Mouse (Mus musculus) stomach, embryonic 14.5 days (tissue): ENCODE results near the gene Arhgef3. TPM values are rescaled to one million over a fixed set of nuclear protein-coding genes. Genes with fewer than 3 reads are reported as not detected.

Experiments used
- ATAC-seq: fragments of 200-750 bp; cut with Nextera tagmentation; 2 replicates; pipeline ENCODE4 v1.8.0; 2017; ENCODE audit warnings: low read depth, moderate TSS enrichment; ENCODE audit not compliant: insufficient number of reproducible peaks, insufficient read depth, low FRiP score
- H3K27ac ChIP-seq: fragments of 300-500 bp; sonication (generic); 2 replicates; pipeline ENCODE4 v1.5.1; 2014; ENCODE audit warnings: mild to moderate bottlenecking, low read length, moderate library complexity, mixed read lengths
- H3K27me3 ChIP-seq: fragments of 300-500 bp; sonication (generic); 2 replicates; pipeline ENCODE4 v1.6.1; 2014; ENCODE audit warnings: low read length, control low read depth, mixed read lengths; ENCODE audit not compliant: control insufficient read depth, insufficient read depth
- H3K36me3 ChIP-seq: fragments of 300-500 bp; sonication (generic); 2 replicates; pipeline ENCODE4 v1.6.1; 2014; ENCODE audit warnings: mild to moderate bottlenecking, control low read depth, low read length, moderate library complexity, mixed read lengths; ENCODE audit not compliant: control insufficient read depth, insufficient read depth
- H3K4me1 ChIP-seq: fragments of 300-500 bp; sonication (generic); 2 replicates; pipeline ENCODE4 v1.6.1; 2014; ENCODE audit warnings: low read length, control low read depth, mixed read lengths; ENCODE audit not compliant: control insufficient read depth, insufficient read depth
- H3K4me2 ChIP-seq: fragments of 300-500 bp; sonication (generic); replicated peaks from 2 replicates; pipeline ENCODE4 v1.6.1; 2014; ENCODE audit warnings: low read depth, low read length, control low read depth
- H3K4me3 ChIP-seq: fragments of 300-500 bp; sonication (generic); 2 replicates; pipeline ENCODE4 v1.5.1; 2014; ENCODE audit warnings: low read depth, low read length, control low read depth
- H3K9ac ChIP-seq: fragments of 300-500 bp; sonication (generic); replicated peaks from 2 replicates; pipeline ENCODE4 v1.6.1; 2014; ENCODE audit warnings: low read depth, mild to moderate bottlenecking, control low read depth, low read length, moderate library complexity, mixed read lengths
- H3K9me3 ChIP-seq: fragments of 300-500 bp; sonication (generic); 2 replicates; pipeline ENCODE4 v1.6.1; 2016; ENCODE audit warnings: low read depth, low read length, control low read depth; ENCODE audit not compliant: control insufficient read depth
- WGBS: fragments of 180-500 bp; shearing (Covaris S2); extraction: QIAGEN DNeasy Blood & Tissue Kit; methylation state at CpG from one replicate; pipeline ENCODE4 v1.1.7; 2014; 5-methylcytosine and 5-hydroxymethylcytosine counted together
- polyA plus RNA-seq: library from polyadenylated mRNA; unstranded; fragments of >200 nt; fragmentation: Nextera tagmentation; extraction: Ambion mirVana; gene quantifications from 2 replicates; pipeline ENCODE4 v1.2.1, GENCODE M21; 2014

The Arhgef3 gene
- polyA plus RNA-seq, 1 experiment from 2014 or later = 16.4 TPM

DNA sequence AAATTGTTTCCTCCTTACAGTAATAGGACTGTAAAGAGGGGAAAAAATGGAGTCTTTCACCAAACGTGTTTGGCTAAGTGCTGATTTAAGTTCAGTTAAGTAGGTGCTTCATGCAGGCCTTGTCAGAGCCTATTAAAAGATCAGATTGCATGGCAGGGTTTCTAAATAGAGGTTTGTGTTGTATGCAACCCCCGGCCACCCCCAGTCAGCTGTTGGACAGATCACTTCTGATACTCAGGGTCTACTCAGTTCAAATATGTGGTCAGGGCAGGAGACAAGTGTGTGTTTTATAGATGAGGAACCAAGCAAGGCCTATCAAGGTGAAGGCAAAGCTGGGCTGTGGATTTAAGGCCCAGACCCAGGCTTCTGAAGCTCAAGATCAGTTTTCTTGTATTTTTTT, 44.1 kb downstream of the Arhgef3 start:
- Histone ChIP-seq H3K36me3 (no peaks in the 10 kb centered on the region), H3K4me2 (no peak overlapping the region), H3K9ac (no peak overlapping the region), H3K27me3 (no peaks in the 10 kb centered on the region), H3K9me3 (no peaks in the 10 kb centered on the region), H3K4me3 (no peak overlapping the region), H3K27ac (no peak overlapping the region), H3K4me1 (no peaks in the 10 kb centered on the region)
- WGBS = 48% methylated on average over 2 of the region's 2 CpGs
- ATAC-seq = no peak

DNA sequence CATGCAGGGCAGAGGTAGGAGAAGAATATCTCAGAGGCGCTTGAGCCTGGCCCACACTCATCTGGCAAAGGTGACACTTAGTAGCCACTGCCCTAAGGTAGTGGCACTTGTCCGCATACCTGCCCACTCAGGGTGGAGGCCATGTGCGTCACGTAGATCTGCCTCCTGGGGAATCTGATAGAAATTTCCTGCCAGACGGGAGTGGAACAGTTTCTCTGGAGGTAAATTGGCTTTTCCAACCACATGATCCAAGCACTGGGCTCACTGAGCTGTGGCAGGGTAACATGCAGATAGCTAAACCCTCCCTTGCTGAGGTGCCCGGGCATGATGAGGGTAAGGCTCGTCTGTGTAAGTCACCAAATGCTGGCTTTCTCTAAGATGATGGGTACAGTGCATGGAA, 46.1 kb downstream of the Arhgef3 start:
- H3K27me3 ChIP-seq = no peaks in the 10 kb centered on the region
- ATAC-seq = no peak
- no peaks in the 10 kb centered on the region for H3K36me3 ChIP-seq
- no peak overlapping the region for H3K4me3 ChIP-seq
- H3K27ac ChIP-seq = no peak overlapping the region
- WGBS = 93% methylated on average over 7 of the region's 7 CpGs
- no peak overlapping the region for H3K4me2 ChIP-seq
- no peaks in the 10 kb centered on the region for H3K9me3 ChIP-seq
- H3K4me1 ChIP-seq = no peaks in the 10 kb centered on the region
- H3K9ac ChIP-seq = no peak overlapping the region

DNA sequence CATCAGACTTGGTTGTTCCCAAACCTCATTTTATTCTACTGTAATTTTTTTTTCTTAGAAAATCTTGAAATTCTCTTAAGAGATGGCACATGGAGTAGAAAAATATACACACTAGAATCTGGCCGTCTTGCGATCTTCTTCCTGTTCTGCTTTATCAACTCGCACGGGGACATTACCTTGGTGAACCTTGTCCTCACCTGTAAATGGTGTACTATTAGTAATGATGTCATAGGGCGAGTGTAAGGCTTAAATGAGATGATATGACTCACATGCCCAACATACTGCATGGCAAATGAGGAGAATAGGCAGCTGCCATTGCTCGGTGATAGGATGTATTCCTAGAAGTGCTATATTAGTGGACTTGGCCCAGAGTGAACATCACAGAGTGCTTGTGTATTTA, 49.9 kb downstream of the Arhgef3 start:
- no peak for ATAC-seq
- no peak overlapping the region for H3K4me3 ChIP-seq
- no peaks in the 10 kb centered on the region for H3K4me1 ChIP-seq
- no peaks in the 10 kb centered on the region for H3K27me3 ChIP-seq
- H3K36me3 ChIP-seq = no peaks in the 10 kb centered on the region
- no peak overlapping the region for H3K9ac ChIP-seq
- 87% methylated on average over 6 of the region's 6 CpGs for WGBS
- H3K4me2 ChIP-seq = no peak overlapping the region
- H3K9me3 ChIP-seq = no peaks in the 10 kb centered on the region
- H3K27ac ChIP-seq = no peak overlapping the region

DNA sequence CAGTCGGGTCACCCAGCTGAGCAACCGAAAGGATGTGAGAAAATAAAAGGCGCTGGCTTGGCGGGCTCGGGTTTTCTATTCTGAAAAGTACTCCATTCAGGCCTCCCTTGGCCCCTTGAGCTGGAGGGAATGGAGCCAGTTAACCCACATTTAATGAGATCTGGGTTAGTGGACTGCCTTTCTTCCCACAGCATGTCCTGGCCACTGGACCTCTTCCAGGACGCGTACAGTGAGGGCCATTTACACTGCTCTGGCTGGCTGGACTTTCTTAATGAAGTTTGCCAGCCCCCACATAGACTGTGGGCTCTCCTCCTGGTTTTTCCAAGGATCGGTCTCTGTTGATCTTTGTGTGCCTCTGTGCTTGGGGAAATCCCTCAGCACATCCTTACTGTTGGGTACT, 52.1 kb downstream of the Arhgef3 start:
- Histone ChIP-seq H3K4me3 (no peak overlapping the region), H3K4me2 (no peak overlapping the region), H3K27ac (no peak overlapping the region), H3K4me1 (no peaks in the 10 kb centered on the region; the same call in 1 of the 2 replicates), H3K36me3 (no peaks in the 10 kb centered on the region), H3K27me3 (no peaks in the 10 kb centered on the region), H3K9me3 (no peaks in the 10 kb centered on the region), H3K9ac (no peak overlapping the region)
- peak; percentile 48; the same call in 1 of the 2 replicates for ATAC-seq
- WGBS = 73% methylated on average over 8 of the region's 8 CpGs

DNA sequence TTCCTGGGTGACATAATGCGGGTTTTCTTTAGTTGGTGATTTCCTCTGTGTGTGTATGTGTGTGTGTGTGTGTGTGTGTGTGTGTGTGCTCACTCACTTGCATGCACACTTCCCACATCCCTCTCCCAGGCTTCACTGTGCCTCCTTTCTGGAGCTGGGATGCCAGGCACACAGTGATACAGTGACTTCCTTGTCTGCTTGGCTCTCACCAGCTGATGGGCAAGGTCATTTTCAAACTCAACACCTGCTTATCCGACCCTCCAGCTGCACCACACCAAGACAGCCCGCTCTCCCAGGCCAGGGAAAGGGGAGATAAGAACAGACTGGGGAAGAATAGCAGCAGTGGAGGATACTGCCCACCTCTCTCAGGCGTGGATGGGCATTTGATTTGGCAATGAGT, 52.5 kb downstream of the Arhgef3 start:
- 68% methylated on average over 4 of the region's 4 CpGs for WGBS
- no peaks in the 10 kb centered on the region for H3K27me3 ChIP-seq
- no peak overlapping the region for H3K4me2 ChIP-seq
- H3K9me3 ChIP-seq = no peaks in the 10 kb centered on the region
- no peak overlapping the region for H3K9ac ChIP-seq
- no peak overlapping the region for H3K4me3 ChIP-seq
- ATAC-seq = peak; percentile 50; the same call in 1 of the 2 replicates
- no peak overlapping the region for H3K27ac ChIP-seq
- no peaks in the 10 kb centered on the region for H3K36me3 ChIP-seq
- H3K4me1 ChIP-seq = no peaks in the 10 kb centered on the region; the same call in 1 of the 2 replicates

DNA sequence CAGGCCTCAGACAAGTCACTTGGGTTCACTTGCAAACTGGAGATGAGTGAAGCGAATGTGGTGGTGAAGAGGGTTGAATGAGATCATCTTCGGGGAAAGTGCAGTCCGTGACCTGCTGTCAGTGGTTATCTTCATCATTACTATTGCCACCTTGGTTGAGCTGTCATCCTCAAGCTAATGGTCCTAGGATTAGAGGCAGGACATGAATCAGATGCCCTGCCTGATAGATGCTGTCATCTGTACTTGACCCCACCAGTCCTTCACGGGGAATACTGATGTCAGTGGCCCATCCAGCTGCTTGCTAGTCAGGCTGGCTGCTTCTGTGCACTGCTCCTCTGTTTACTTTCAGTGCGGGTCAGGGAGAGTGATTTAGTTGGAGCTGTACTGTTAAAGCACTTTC, 53.7 kb downstream of the Arhgef3 start:
- Histone ChIP-seq H3K27ac (no peak overlapping the region), H3K9me3 (no peaks in the 10 kb centered on the region), H3K36me3 (no peaks in the 10 kb centered on the region), H3K4me1 (no peaks in the 10 kb centered on the region; the same call in 1 of the 2 replicates), H3K4me3 (no peak overlapping the region), H3K27me3 (no peaks in the 10 kb centered on the region), H3K9ac (no peak overlapping the region), H3K4me2 (no peak overlapping the region)
- 52% methylated on average over 5 of the region's 5 CpGs for WGBS
- no peak for ATAC-seq

DNA sequence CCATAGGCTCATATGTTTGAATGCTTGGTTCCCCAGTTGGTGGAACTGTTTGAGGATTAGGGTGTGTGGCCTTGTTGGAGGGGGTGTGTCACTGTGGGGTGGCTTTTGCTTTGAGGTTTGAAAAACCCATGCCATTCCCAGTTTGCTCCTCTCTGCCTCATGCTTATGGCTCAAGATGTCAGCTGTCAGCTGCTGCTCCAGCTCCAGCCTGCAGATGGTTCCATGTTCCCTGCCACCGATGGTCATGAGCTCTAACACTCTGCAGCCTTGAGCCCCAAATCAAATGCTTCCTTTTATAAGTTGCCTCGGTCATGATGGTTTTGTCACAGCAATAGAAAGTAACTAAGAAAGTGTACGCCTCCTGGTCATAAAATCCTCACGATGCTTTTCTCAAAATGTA, 54.6 kb downstream of the Arhgef3 start:
- 92% methylated on average over 4 of the region's 4 CpGs for WGBS
- no peak for ATAC-seq
- Histone ChIP-seq H3K4me2 (no peak overlapping the region), H3K4me3 (no peak overlapping the region), H3K9ac (no peak overlapping the region), H3K4me1 (no peaks in the 10 kb centered on the region; the same call in 1 of the 2 replicates), H3K36me3 (no peaks in the 10 kb centered on the region), H3K27me3 (no peaks in the 10 kb centered on the region), H3K27ac (no peak overlapping the region), H3K9me3 (no peaks in the 10 kb centered on the region)

DNA sequence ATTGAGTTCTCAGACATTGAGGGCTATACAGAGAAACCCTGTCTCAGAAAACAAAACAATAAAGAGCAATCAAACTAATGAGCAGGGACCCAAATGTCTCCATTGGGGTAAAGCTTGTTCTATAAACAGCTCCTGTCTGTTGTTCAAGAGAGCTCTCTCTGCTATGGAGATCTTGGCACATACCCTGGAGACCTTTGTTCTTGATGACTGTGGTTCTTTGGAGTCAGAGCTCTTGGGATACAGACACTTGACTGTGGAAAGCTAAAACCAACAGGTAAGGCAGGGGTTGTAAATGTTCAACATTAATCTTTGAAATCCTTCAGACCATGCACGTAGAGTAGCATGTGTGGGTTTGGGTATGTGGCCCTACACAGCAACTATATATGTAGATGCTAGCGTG, 55.7 kb downstream of the Arhgef3 start:
- WGBS = 96% methylated on average over 2 of the region's 2 CpGs
- Histone ChIP-seq H3K9me3 (no peaks in the 10 kb centered on the region), H3K27me3 (no peaks in the 10 kb centered on the region), H3K36me3 (no peaks in the 10 kb centered on the region), H3K4me1 (peaks cover 6% of the 10 kb centered on the region; the same call in 1 of the 2 replicates), H3K4me3 (no peak overlapping the region), H3K9ac (no peak overlapping the region), H3K27ac (no peak overlapping the region), H3K4me2 (no peak overlapping the region)
- no peak for ATAC-seq

DNA sequence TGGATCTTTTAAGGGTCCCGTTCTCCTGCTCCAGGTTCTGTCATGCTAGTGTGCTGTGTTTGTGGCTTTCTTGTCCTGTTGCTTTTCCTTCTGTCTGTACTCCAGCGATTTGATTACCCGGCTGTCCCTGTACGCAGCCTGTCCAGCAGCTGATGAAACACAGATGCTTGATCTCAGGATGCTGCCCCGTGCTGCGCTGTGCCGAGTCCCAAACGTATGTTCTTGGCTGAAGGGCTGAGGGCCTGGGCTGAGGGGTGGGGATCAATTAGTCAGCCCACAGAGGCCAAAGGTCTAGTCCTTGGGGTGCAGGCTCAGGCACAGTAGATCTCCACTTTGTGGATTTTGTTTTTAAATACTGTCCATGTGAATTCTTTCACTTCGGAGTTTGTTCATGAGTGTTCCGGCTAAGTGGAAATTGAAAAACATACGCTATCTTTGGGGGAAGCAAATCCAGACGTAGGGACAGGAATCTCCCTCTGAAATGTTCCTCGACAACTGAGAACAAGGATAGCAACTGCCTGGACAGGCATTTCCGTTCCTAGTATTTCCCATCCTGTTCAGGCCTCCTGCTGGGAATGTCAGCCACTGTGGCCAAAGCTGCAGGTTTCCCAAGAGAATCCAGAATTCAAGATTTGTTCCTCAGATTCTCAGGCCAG, 56.6 kb downstream of the Arhgef3 start:
- Histone ChIP-seq H3K9me3 (no peaks in the 10 kb centered on the region), H3K4me3 (no peak overlapping the region), H3K4me1 (peaks cover 6% of the 10 kb centered on the region; the same call in 1 of the 2 replicates), H3K27ac (peak overlapping the region; percentile 28; the same call in 1 of the 2 replicates), H3K4me2 (no peak overlapping the region), H3K36me3 (no peaks in the 10 kb centered on the region), H3K9ac (no peak overlapping the region), H3K27me3 (no peaks in the 10 kb centered on the region)
- no peak; the same call in 1 of the 2 replicates for ATAC-seq
- WGBS = 31% methylated on average over 14 of the region's 14 CpGs
